Mouse (Mus musculus) right cerebral cortex, postnatal 10 days (tissue): Measurements from ENCODE around the gene Rars.

ENCODE experiments used
- DNase-seq, 2 experiments: peaks; one replicate each; pipeline ENCODE4 v3.0.0; 2021; ENCODE audit warnings: low spot score in 2 of 2

The Rars gene

GRCm38 (mm10) chr11:35769746-35770437 lies 64.4 kb downstream of the Rars start:
- peak; percentile 80 to 81 for DNase-seq

GRCm38 (mm10) chr11:35769188-35769745 lies 65.0 kb downstream of the Rars start, which contains the start of gene Pank3:
Gene Pank3, plus strand, starts transcription at chr11:35769484.
- peak; percentile 98 to 99 for DNase-seq

GRCm38 (mm10) chr11:35766845-35767244 lies 67.5 kb downstream of the Rars start:
- peak in 1 of 2 experiments; percentile 2 for DNase-seq

- no peak for DNase-seq
Measured at GRCm38 (mm10) chr11:35760627-35761003, 73.7 kb downstream of the Rars start.

GRCm38 (mm10) chr11:35760001-35760626 lies 74.2 kb downstream of the Rars start:
- no peak for DNase-seq
